Mouse (Mus musculus): Measurements from ENCODE around the gene Pmpca. TPM values are rescaled to one million over a fixed set of nuclear protein-coding genes. Genes with fewer than 3 reads are reported as not detected.

Pmpca gene
- polyA plus RNA-seq, 1 experiment from 2014 or later = 142 TPM

DNA sequence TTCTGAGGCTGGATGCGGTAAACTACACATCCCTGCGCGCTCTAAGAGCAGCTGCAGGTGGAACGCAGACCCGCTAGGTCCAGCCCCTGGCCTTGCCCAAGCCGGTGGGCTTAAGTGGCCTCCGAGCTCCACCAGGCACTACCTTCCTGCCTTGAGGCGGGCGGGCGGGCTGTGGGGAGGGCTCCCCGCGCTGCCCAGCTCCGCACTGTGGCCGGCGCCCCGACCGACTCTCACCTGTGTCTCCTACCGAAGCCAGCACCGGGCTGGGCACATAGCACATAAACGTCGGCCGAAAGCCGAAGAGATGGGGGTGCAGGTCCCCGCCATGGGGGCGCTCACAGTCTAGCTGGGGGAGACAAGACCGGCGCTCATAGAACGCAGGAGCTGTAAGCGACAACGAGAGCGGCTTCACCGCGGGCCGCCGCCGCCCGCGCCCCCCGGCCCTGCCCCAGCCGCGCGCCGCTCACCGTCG is 421 bp upstream of the Pmpca start:
- WGBS = 1% methylated on average over 45 of the region's 45 CpGs
- H3K27ac ChIP-seq = peak overlapping the region; percentile 89

GRCm38 (mm10) chr2:26390954-26391353 is 1.8 kb downstream of the Pmpca start:
- DNase-seq (ENCODE audit: low spot score) = no peak
- Histone ChIP-seq H3K4me1 (peaks cover 27% of the 10 kb centered on the region), H3K4me3 (no peak overlapping the region), H3K27ac (no peak overlapping the region), H3K27me3 (ENCODE audit: low read depth, poor library complexity, severe bottlenecking) (no peaks in the 10 kb centered on the region), H3K9me3 (replicated peaks) (no peaks in the 10 kb centered on the region), H3K36me3 (peaks cover 77% of the 10 kb centered on the region)
- WGBS = 87% methylated on average over 3 of the region's 3 CpGs

More for the DNA sequence above, 421 bp upstream of the Pmpca start:
- H3K4me1 ChIP-seq = peaks cover 27% of the 10 kb centered on the region
- H3K27me3 ChIP-seq (ENCODE audit: low read depth, poor library complexity, severe bottlenecking) = no peaks in the 10 kb centered on the region
- H3K9me3 ChIP-seq (replicated peaks) = no peaks in the 10 kb centered on the region
- DNase-seq (ENCODE audit: low spot score) = no peak
- H3K36me3 ChIP-seq = peaks cover 77% of the 10 kb centered on the region
- H3K4me3 ChIP-seq = peak overlapping the region; percentile 98

GRCm38 (mm10) chr2:26391617-26392016 is 2.5 kb downstream of the Pmpca start:
- H3K9me3 ChIP-seq (replicated peaks) = no peaks in the 10 kb centered on the region
- WGBS = 93% methylated on average over 6 of the region's 6 CpGs
- no peaks in the 10 kb centered on the region for H3K27me3 ChIP-seq (ENCODE audit: low read depth, poor library complexity, severe bottlenecking)
- H3K4me3 ChIP-seq = no peak overlapping the region
- peaks cover 27% of the 10 kb centered on the region for H3K4me1 ChIP-seq
- no peak for DNase-seq (ENCODE audit: low spot score)
- H3K27ac ChIP-seq = no peak overlapping the region
- peaks cover 77% of the 10 kb centered on the region for H3K36me3 ChIP-seq

- H3K4me1 ChIP-seq = no peaks in the 10 kb centered on the region
- no peak overlapping the region for H3K27ac ChIP-seq
- H3K36me3 ChIP-seq = peaks cover 95% of the 10 kb centered on the region
- no peaks in the 10 kb centered on the region for H3K9me3 ChIP-seq (replicated peaks)
- 93% methylated on average over 8 of the region's 8 CpGs for WGBS
- no peaks in the 10 kb centered on the region for H3K27me3 ChIP-seq (ENCODE audit: low read depth, poor library complexity, severe bottlenecking)
- no peak for DNase-seq (ENCODE audit: low spot score)
- H3K4me3 ChIP-seq = no peak overlapping the region
Observed at GRCm38 (mm10) chr2:26398978-26399377, 9.8 kb downstream of the Pmpca start.

DNA sequence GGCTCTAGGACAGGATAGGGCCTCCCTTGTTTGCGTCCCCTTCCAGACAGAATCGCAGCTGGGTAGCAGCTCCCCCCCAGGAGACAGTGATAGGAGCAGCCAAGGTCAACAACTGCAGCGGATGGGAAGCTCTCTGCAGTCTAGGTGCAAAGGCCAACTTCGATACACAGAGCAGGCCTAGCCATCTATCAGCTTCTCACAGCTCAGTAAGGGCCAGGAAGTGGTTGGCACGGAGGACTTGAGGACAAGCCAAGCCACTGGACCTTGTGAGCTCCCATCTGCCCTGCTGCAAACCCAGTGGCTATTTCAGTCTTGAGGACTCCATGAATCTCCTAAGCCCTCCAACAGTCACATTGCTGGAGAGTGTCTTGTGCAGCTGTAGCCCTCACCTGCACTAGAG is 10.5 kb downstream of the Pmpca start:
- Histone ChIP-seq H3K9me3 (replicated peaks) (no peaks in the 10 kb centered on the region), H3K4me3 (no peak overlapping the region), H3K27me3 (ENCODE audit: low read depth, poor library complexity, severe bottlenecking) (no peaks in the 10 kb centered on the region), H3K27ac (no peak overlapping the region), H3K36me3 (peaks cover 91% of the 10 kb centered on the region), H3K4me1 (no peaks in the 10 kb centered on the region; the same call in 1 of the 2 replicates)
- DNase-seq (ENCODE audit: low spot score) = no peak
- WGBS = 95% methylated on average over 5 of the region's 5 CpGs

DNA sequence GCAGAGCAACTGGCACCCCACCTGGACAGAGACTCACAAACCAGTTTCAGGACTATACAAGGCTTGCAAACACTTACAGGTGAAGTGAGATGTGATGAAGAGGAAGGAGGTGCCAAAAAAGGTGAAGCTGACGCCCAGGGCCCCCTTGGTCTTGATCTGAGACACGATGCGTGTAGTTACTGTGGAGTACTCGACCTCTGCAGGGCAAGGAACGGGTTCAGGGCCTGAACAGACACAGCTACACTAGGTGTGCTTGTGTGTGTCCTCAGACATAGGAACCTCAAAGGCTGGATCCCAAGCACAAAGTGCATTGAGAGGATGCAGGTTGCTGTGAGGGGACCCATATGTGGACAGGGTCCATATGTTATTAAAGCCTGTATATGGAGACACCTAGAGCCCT is 11.2 kb downstream of the Pmpca start:
- peaks cover 91% of the 10 kb centered on the region for H3K36me3 ChIP-seq

GRCm38 (mm10) chr2:26401023-26401422 is 11.9 kb downstream of the Pmpca start:
- H3K9me3 ChIP-seq (replicated peaks) = no peaks in the 10 kb centered on the region
- no peak overlapping the region for H3K27ac ChIP-seq
- WGBS = 90% methylated on average over 4 of the region's 4 CpGs
- DNase-seq (ENCODE audit: low spot score) = no peak
- H3K4me1 ChIP-seq = peaks cover 5% of the 10 kb centered on the region
- no peaks in the 10 kb centered on the region for H3K27me3 ChIP-seq (ENCODE audit: low read depth, poor library complexity, severe bottlenecking)
- peaks cover 88% of the 10 kb centered on the region for H3K36me3 ChIP-seq
- H3K4me3 ChIP-seq = no peak overlapping the region

More for the DNA sequence above, 11.2 kb downstream of the Pmpca start:
- Histone ChIP-seq H3K27me3 (ENCODE audit: low read depth, poor library complexity, severe bottlenecking) (no peaks in the 10 kb centered on the region), H3K4me3 (no peak overlapping the region), H3K9me3 (replicated peaks) (no peaks in the 10 kb centered on the region), H3K4me1 (no peaks in the 10 kb centered on the region; the same call in 1 of the 2 replicates), H3K27ac (no peak overlapping the region)
- no peak for DNase-seq (ENCODE audit: low spot score)
- 90% methylated on average over 5 of the region's 5 CpGs for WGBS

DNA sequence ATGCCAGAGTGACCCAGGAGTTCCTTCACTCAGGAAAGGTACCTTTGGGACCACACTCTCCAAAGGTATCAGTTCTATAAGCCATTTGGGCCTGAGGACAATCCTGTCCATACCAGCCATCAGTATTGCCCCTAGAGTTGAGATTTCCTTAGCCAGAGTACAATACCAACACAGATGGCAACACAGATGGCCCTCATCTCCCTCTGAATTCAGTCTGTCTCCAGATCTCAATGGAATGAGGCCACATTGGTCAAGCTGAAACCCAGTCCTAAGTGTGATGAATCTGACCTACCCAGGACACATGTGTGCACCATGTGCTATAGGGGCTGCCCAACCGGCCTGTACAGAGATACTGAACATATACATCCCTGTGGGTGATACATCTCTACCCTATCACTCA is 13.1 kb downstream of the Pmpca start:
- Histone ChIP-seq H3K27me3 (ENCODE audit: low read depth, poor library complexity, severe bottlenecking) (no peaks in the 10 kb centered on the region), H3K4me3 (no peak overlapping the region), H3K4me1 (peaks cover 17% of the 10 kb centered on the region), H3K27ac (no peak overlapping the region), H3K9me3 (replicated peaks) (no peaks in the 10 kb centered on the region), H3K36me3 (peaks cover 88% of the 10 kb centered on the region)
- 86% methylated on average over 1 of the region's 1 CpGs for WGBS
- DNase-seq (ENCODE audit: low spot score) = no peak

DNA sequence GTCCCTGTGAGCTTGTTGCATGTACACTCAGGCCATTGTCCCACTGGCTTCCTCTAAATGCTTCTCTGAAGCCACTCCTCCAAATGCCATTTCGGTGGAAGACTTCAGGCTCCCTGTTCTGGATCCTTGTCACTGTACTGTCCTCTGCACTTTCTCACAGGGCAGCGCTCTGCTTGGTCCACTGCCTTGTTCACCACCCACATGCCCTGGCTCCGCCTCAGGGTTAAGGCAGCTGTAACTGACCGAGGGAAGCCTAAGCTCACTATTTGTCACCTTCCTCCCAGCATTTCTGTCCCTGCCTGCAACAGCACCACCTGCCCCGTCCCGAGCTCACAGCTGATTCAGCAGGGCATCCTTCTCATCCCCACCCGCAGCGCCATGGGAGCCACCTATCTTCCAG is 14.2 kb downstream of the Pmpca start:
- Histone ChIP-seq H3K27ac (no peak overlapping the region), H3K4me1 (peaks cover 28% of the 10 kb centered on the region), H3K9me3 (replicated peaks) (no peaks in the 10 kb centered on the region), H3K36me3 (peaks cover 85% of the 10 kb centered on the region), H3K4me3 (no peak overlapping the region), H3K27me3 (ENCODE audit: low read depth, poor library complexity, severe bottlenecking) (no peaks in the 10 kb centered on the region)
- WGBS = 75% methylated on average over 8 of the region's 8 CpGs
- no peak for DNase-seq (ENCODE audit: low spot score)

GRCm38 (mm10) chr2:26408515-26409356 is 19.6 kb downstream of the Pmpca start, which contains the start of gene Inpp5e:
TSS of gene Inpp5e (minus strand) at chr2:26409203.
- H3K36me3 ChIP-seq = peaks cover 77% of the 10 kb centered on the region
- WGBS = under 1% methylated on average over 57 of the region's 57 CpGs
- H3K4me1 ChIP-seq = peaks cover 35% of the 10 kb centered on the region

GRCm38 (mm10) chr2:26409362-26409761 is 20.2 kb downstream of the Pmpca start:
- peak overlapping the region; percentile 95; the same call in 1 of the 2 replicates for H3K27ac ChIP-seq
- WGBS = 61% methylated on average over 3 of the region's 3 CpGs
- peaks cover 35% of the 10 kb centered on the region for H3K4me1 ChIP-seq
- H3K9me3 ChIP-seq (replicated peaks) = no peaks in the 10 kb centered on the region
- no peak for DNase-seq (ENCODE audit: low spot score)
- H3K27me3 ChIP-seq (ENCODE audit: low read depth, poor library complexity, severe bottlenecking) = no peaks in the 10 kb centered on the region
- peak overlapping the region; percentile 79 for H3K4me3 ChIP-seq
- peaks cover 83% of the 10 kb centered on the region for H3K36me3 ChIP-seq

More at GRCm38 (mm10) chr2:26408515-26409356, 19.6 kb downstream of the Pmpca start, which contains the start of gene Inpp5e:
- H3K27ac ChIP-seq = peak within 1 kb of the TSS; percentile 95
- H3K9me3 ChIP-seq (replicated peaks) = no peaks in the 10 kb centered on the region
- no peaks in the 10 kb centered on the region for H3K27me3 ChIP-seq (ENCODE audit: low read depth, poor library complexity, severe bottlenecking)
- H3K4me3 ChIP-seq = peak within 1 kb of the TSS; percentile 79
- DNase-seq (ENCODE audit: low spot score) = peak; percentile 100

DNA sequence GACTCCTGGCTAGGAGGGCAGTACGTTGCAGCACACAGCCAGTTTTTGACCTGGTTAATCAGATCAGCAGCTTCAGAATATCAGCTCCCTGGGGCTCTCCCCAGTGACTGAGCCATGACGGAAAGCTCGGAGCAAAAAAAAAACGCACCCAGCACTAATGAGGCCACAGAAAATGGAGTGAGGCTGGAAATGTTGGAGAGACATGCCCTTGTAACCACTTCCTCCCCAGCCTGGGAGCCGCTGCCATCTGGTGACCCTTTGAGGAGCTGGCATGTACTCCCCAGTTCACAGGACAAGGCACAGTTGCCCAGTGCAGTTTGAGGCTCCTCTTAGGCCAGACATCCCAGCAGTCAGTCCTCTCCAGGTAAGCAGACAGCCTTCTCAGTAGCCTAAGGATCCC is 21.0 kb downstream of the Pmpca start:
- Histone ChIP-seq H3K4me3 (no peak overlapping the region), H3K4me1 (peaks cover 35% of the 10 kb centered on the region), H3K27me3 (ENCODE audit: low read depth, poor library complexity, severe bottlenecking) (no peaks in the 10 kb centered on the region), H3K9me3 (replicated peaks) (no peaks in the 10 kb centered on the region), H3K36me3 (peaks cover 83% of the 10 kb centered on the region), H3K27ac (no peak overlapping the region)
- WGBS = 80% methylated on average over 5 of the region's 5 CpGs
- DNase-seq (ENCODE audit: low spot score) = no peak

DNA sequence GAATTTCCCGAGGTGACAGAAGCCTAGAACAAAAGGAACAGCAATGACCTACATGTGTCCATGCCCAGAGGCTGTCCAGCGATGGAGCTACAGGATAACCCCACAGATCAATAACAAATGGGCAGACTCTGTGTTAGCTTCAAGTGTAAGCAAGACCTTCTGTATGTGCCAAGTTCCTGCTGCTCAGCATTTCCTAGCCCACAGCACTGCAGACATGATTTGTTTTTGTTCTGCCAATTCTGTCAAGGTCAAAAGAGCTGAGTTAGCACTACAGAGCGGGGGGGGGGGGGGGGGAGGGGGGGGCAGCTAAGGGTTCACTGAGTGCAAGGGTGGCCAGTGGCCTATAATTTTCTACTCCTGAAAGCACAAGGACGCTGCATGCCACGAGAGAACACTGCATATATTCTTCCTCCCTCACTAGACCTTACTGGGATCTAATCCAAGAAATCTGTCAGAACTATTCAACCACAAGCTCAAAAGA is 21.8 kb downstream of the Pmpca start:
- Histone ChIP-seq H3K27ac (no peak overlapping the region), H3K4me3 (no peak overlapping the region), H3K4me1 (peaks cover 31% of the 10 kb centered on the region), H3K9me3 (replicated peaks) (no peaks in the 10 kb centered on the region), H3K27me3 (ENCODE audit: low read depth, poor library complexity, severe bottlenecking) (no peaks in the 10 kb centered on the region), H3K36me3 (peaks cover 85% of the 10 kb centered on the region)
- WGBS = 84% methylated on average over 5 of the region's 5 CpGs
- DNase-seq (ENCODE audit: low spot score) = no peak

Data from limb, embryonic 10.5 days (tissue).